Mouse (Mus musculus): ENCODE results near the gene Sar1b. TPM values are rescaled to one million over a fixed set of nuclear protein-coding genes. Genes with fewer than 3 reads are reported as not detected.
"Not testable (repeated sequence)": the region's sequence is repeated elsewhere in the genome, so short reads cannot be mapped to it uniquely, and the experiment has no call there.

Gene Sar1b
- polyA plus RNA-seq, 1 experiment from 2014 or later, result 112 TPM

- H3K9me3 ChIP-seq (ENCODE audit: control insufficient read depth, low read length); ATAC-seq (ENCODE audit: low read depth); H3K4me3 ChIP-seq (ENCODE audit: low read depth, low read length); H3K9ac ChIP-seq (ENCODE audit: low read depth, low read length); H3K27ac ChIP-seq (replicated peaks; ENCODE audit: low read depth, low read length); H3K4me1 ChIP-seq (ENCODE audit: control insufficient read depth, insufficient read depth, low read length); H3K4me2 ChIP-seq (ENCODE audit: low read depth, low read length); H3K27me3 ChIP-seq (replicated peaks; ENCODE audit: control insufficient read depth, insufficient read depth, low read length): not testable (repeated sequence)
- WGBS, result 86% methylated on average over 4 of the region's 4 CpGs
- peaks cover 62% of the 10 kb centered on the region for H3K36me3 ChIP-seq (ENCODE audit: control insufficient read depth, insufficient read depth, low read length)
- peak; percentile 14 for DNase-seq (ENCODE audit: low spot score)
Observed at GRCm38 (mm10) chr11:51789735-51790134, 26.2 kb downstream of the Sar1b start.

GRCm38 (mm10) chr11:51790662-51791061 is 27.2 kb downstream of the Sar1b start:
- H3K4me1 ChIP-seq (ENCODE audit: control insufficient read depth, insufficient read depth, low read length), result no peaks in the 10 kb centered on the region
- H3K9me3 ChIP-seq (ENCODE audit: control insufficient read depth, low read length), result no peaks in the 10 kb centered on the region
- H3K9ac ChIP-seq (ENCODE audit: low read depth, low read length), result no peak overlapping the region
- no peak overlapping the region for H3K4me2 ChIP-seq (ENCODE audit: low read depth, low read length)
- DNase-seq (ENCODE audit: low spot score) (no peak), ATAC-seq (ENCODE audit: low read depth) (no peak)
- 98% methylated on average over 7 of the region's 7 CpGs for WGBS
- H3K4me3 ChIP-seq (ENCODE audit: low read depth, low read length), result no peak overlapping the region
- H3K27me3 ChIP-seq (replicated peaks; ENCODE audit: control insufficient read depth, insufficient read depth, low read length), result no peaks in the 10 kb centered on the region
- no peak overlapping the region for H3K27ac ChIP-seq (replicated peaks; ENCODE audit: low read depth, low read length)
- peaks cover 58% of the 10 kb centered on the region for H3K36me3 ChIP-seq (ENCODE audit: control insufficient read depth, insufficient read depth, low read length)

- H3K4me1 ChIP-seq (ENCODE audit: control insufficient read depth, insufficient read depth, low read length), result no peaks in the 10 kb centered on the region
- no peak overlapping the region for H3K27ac ChIP-seq (replicated peaks; ENCODE audit: low read depth, low read length)
- peaks cover 17% of the 10 kb centered on the region for H3K36me3 ChIP-seq (ENCODE audit: control insufficient read depth, insufficient read depth, low read length)
- DNase-seq (ENCODE audit: low spot score) (peak; percentile 25), ATAC-seq (ENCODE audit: low read depth) (no peak)
- no peaks in the 10 kb centered on the region for H3K9me3 ChIP-seq (ENCODE audit: control insufficient read depth, low read length)
- no peak overlapping the region for H3K4me2 ChIP-seq (ENCODE audit: low read depth, low read length)
- no peak overlapping the region for H3K9ac ChIP-seq (ENCODE audit: low read depth, low read length)
- WGBS, result 68% methylated on average over 4 of the region's 4 CpGs
- H3K27me3 ChIP-seq (replicated peaks; ENCODE audit: control insufficient read depth, insufficient read depth, low read length), result no peaks in the 10 kb centered on the region
- H3K4me3 ChIP-seq (ENCODE audit: low read depth, low read length), result no peak overlapping the region
Observed at GRCm38 (mm10) chr11:51796272-51796671, 32.8 kb downstream of the Sar1b start.

DNA sequence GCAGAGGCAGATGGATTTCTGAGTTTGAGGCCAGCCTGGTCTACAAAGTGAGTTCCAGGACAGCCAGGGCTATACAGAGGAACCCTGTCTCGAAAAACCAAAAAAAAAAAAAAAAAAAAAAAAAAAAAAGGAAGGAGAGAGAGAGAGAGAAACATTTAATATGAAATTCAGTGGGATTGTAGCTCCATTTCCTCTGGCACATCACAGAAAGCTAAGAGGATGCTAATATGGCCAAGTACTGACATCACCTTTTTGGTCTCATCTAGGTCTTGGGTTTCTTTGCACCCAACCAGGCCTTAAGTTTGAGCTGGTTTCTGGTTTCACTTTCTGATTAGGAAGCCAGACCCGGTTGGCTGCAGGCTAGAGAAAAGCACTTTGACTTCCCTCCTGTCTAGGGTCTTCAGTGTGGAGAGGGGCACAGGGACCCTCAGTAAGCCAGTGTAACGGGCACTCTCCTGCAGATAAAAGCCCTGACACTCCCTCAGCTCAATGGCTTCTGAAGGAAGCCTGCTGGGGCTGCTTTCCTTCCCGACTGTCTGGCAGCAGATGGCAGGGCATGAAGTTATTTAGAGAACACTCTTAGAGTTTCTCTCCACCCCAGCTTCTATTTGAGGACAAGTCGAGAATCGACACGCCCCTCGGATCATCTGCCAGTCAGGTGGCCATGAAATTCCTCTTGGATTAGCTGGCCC is 37.3 kb downstream of the Sar1b start:
- Histone ChIP-seq H3K4me3 (ENCODE audit: low read depth, low read length) (no peak overlapping the region), H3K9ac (ENCODE audit: low read depth, low read length) (no peak overlapping the region), H3K4me1 (ENCODE audit: control insufficient read depth, insufficient read depth, low read length) (no peaks in the 10 kb centered on the region), H3K36me3 (ENCODE audit: control insufficient read depth, insufficient read depth, low read length) (no peaks in the 10 kb centered on the region), H3K4me2 (ENCODE audit: low read depth, low read length) (no peak overlapping the region), H3K27me3 (replicated peaks; ENCODE audit: control insufficient read depth, insufficient read depth, low read length) (no peaks in the 10 kb centered on the region), H3K27ac (replicated peaks; ENCODE audit: low read depth, low read length) (peak overlapping the region; percentile 33; the same call in 1 of the 2 replicates), H3K9me3 (ENCODE audit: control insufficient read depth, low read length) (no peaks in the 10 kb centered on the region)
- peak; percentile 45 for DNase-seq (ENCODE audit: low spot score)
- WGBS, result 13% methylated on average over 7 of the region's 8 CpGs
- 0 out of 2 replicates have a peak, but pooled peaks have one; percentile 6 for ATAC-seq (ENCODE audit: low read depth)

- H3K27me3 ChIP-seq (replicated peaks; ENCODE audit: control insufficient read depth, insufficient read depth, low read length), result no peaks in the 10 kb centered on the region
- peak; percentile 94 for DNase-seq (ENCODE audit: low spot score)
- H3K9ac ChIP-seq (ENCODE audit: low read depth, low read length), result peak overlapping the region; percentile 66
- no peaks in the 10 kb centered on the region for H3K4me1 ChIP-seq (ENCODE audit: control insufficient read depth, insufficient read depth, low read length)
- peak; percentile 78 for ATAC-seq (ENCODE audit: low read depth)
- H3K27ac ChIP-seq (replicated peaks; ENCODE audit: low read depth, low read length), result peak overlapping the region; percentile 42; the same call in 1 of the 2 replicates
- WGBS, result 19% methylated on average over 17 of the region's 17 CpGs
- H3K36me3 ChIP-seq (ENCODE audit: control insufficient read depth, insufficient read depth, low read length), result no peaks in the 10 kb centered on the region
- no peaks in the 10 kb centered on the region for H3K9me3 ChIP-seq (ENCODE audit: control insufficient read depth, low read length)
- peak overlapping the region; percentile 51 for H3K4me3 ChIP-seq (ENCODE audit: low read depth, low read length)
- peak overlapping the region; percentile 74 for H3K4me2 ChIP-seq (ENCODE audit: low read depth, low read length)
Observed at GRCm38 (mm10) chr11:51805221-51805981, 41.9 kb downstream of the Sar1b start.

DNA sequence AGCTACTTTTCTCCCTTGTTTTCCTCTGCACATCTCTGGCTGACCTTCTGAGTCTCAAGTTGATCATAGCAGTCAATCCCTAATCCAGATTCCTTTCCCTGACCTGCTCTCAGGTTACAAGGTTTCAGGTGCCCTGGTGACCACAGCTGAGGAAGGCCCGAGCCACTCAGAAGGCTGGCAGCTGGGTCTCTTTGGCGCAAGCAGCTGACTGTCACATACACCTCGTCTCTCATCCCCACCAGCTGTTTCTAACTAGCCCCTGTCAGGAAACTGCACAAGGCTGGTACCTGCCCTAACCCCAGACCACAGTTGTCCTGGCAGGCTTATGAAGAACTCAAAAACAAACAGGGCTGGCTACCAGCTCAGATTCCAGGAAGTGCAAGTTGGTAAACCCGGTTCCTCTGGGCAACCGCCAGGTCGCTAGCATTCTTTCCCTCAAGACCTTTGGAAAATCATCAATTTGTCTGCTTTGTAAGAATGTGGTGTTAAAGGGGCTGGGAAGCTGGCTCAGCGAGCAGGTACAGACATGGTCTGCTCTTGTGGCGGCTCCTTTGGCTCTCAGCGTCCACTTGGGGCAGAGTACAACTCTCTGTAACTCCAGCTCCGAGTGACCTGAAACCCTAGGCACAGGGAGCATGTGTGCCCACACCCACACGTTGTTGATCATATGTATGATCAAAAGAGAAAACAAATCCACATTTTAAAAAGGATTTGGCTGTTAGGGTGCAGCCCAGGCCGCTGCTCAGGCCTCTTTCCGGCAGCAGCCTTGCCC is 43.8 kb downstream of the Sar1b start:
- 37% methylated on average over 13 of the region's 13 CpGs for WGBS
- Histone ChIP-seq H3K27ac (replicated peaks; ENCODE audit: low read depth, low read length) (0 out of 2 replicates have a peak overlapping the region, but pooled peaks have one; percentile 33), H3K4me1 (ENCODE audit: control insufficient read depth, insufficient read depth, low read length) (no peaks in the 10 kb centered on the region), H3K9me3 (ENCODE audit: control insufficient read depth, low read length) (no peaks in the 10 kb centered on the region), H3K27me3 (replicated peaks; ENCODE audit: control insufficient read depth, insufficient read depth, low read length) (no peaks in the 10 kb centered on the region), H3K36me3 (ENCODE audit: control insufficient read depth, insufficient read depth, low read length) (no peaks in the 10 kb centered on the region), H3K4me3 (ENCODE audit: low read depth, low read length) (no peak overlapping the region), H3K4me2 (ENCODE audit: low read depth, low read length) (no peak overlapping the region), H3K9ac (ENCODE audit: low read depth, low read length) (0 out of 2 replicates have a peak overlapping the region, but pooled peaks have one; percentile 25)
- DNase-seq (ENCODE audit: low spot score) (peak; percentile 36), ATAC-seq (ENCODE audit: low read depth) (0 out of 2 replicates have a peak, but pooled peaks have one; percentile 37)

- Histone ChIP-seq H3K27ac (replicated peaks; ENCODE audit: low read depth, low read length) (no peak overlapping the region), H3K27me3 (replicated peaks; ENCODE audit: control insufficient read depth, insufficient read depth, low read length) (no peaks in the 10 kb centered on the region), H3K36me3 (ENCODE audit: control insufficient read depth, insufficient read depth, low read length) (0 out of 2 replicates have a peak, but pooled peaks cover 11% of the 10 kb centered on the region), H3K4me3 (ENCODE audit: low read depth, low read length) (no peak overlapping the region), H3K4me2 (ENCODE audit: low read depth, low read length) (no peak overlapping the region), H3K4me1 (ENCODE audit: control insufficient read depth, insufficient read depth, low read length) (no peaks in the 10 kb centered on the region), H3K9ac (ENCODE audit: low read depth, low read length) (no peak overlapping the region), H3K9me3 (ENCODE audit: control insufficient read depth, low read length) (no peaks in the 10 kb centered on the region)
- DNase-seq (ENCODE audit: low spot score) (peak; percentile 32), ATAC-seq (ENCODE audit: low read depth) (no peak)
- 60% methylated on average over 6 of the region's 6 CpGs for whole genome bisulfite sequencing
Observed at GRCm38 (mm10) chr11:51809632-51810224, 46.2 kb downstream of the Sar1b start.

GRCm38 (mm10) chr11:51811230-51811629 is 47.7 kb downstream of the Sar1b start:
- H3K4me2 ChIP-seq (ENCODE audit: low read depth, low read length), result no peak overlapping the region
- no peak overlapping the region for H3K4me3 ChIP-seq (ENCODE audit: low read depth, low read length)
- H3K27me3 ChIP-seq (replicated peaks; ENCODE audit: control insufficient read depth, insufficient read depth, low read length), result no peaks in the 10 kb centered on the region
- H3K36me3 ChIP-seq (ENCODE audit: control insufficient read depth, insufficient read depth, low read length), result peaks cover 24% of the 10 kb centered on the region
- no peaks in the 10 kb centered on the region for H3K9me3 ChIP-seq (ENCODE audit: control insufficient read depth, low read length)
- DNase-seq (ENCODE audit: low spot score) (no peak), ATAC-seq (ENCODE audit: low read depth) (no peak)
- H3K27ac ChIP-seq (replicated peaks; ENCODE audit: low read depth, low read length), result no peak overlapping the region
- no peak overlapping the region for H3K9ac ChIP-seq (ENCODE audit: low read depth, low read length)
- WGBS, result 82% methylated on average over 4 of the region's 4 CpGs
- no peaks in the 10 kb centered on the region for H3K4me1 ChIP-seq (ENCODE audit: control insufficient read depth, insufficient read depth, low read length)
